Mouse (Mus musculus) stomach, postnatal 0 days (tissue): ENCODE results near the gene Catsperd.

ENCODE experiments used
- CTCF ChIP-seq: IDR thresholded peaks from 2 replicates; pipeline ENCODE4 v1.5.1; 2016; ENCODE audit warnings: antibody characterized with exemption, low read depth, mild to moderate bottlenecking, moderate library complexity
- EP300 ChIP-seq: optimal IDR thresholded peaks from 2 replicates; pipeline ENCODE3; 2016; ENCODE audit warnings: antibody characterized with exemption

DNA sequence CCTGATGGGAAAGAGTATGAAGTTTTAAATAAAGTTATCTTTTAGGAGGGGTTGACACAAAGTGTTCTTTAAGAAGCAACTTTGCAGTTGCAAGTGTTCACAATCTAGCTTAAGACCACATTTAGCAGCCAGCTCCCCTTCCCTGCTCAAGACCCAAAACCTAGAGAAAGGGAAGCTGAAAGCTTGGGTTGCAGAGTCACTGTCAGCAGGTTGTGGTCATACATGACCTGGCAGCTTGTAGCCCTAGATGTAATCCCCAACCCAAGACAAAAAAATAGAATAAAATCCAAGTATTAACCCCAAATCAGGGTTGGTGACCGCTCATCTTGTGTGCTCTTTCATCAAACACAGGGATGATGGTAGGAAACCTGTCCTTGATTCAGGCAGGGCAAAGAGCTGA lies 44.9 kb upstream of the Catsperd start:
- TF ChIP-seq CTCF (no peak), EP300 (no peak)
